Mouse (Mus musculus): ENCODE results near the gene Kctd5. TPM values are rescaled to one million over a fixed set of nuclear protein-coding genes. Genes with fewer than 3 reads are reported as not detected.

The Kctd5 gene
- polyA plus RNA-seq, 1 experiment from 2014 or later: 73.4 TPM

- Histone ChIP-seq H3K27me3 (replicated peaks) (no peaks in the 10 kb centered on the region; the same call in 1 of the 2 replicates), H3K4me2 (no peak overlapping the region), H3K9me3 (no peaks in the 10 kb centered on the region), H3K36me3 (replicated peaks) (no peaks in the 10 kb centered on the region), H3K27ac (no peak overlapping the region), H3K4me1 (no peaks in the 10 kb centered on the region), H3K9ac (no peak overlapping the region), H3K4me3 (no peak overlapping the region)
- WGBS: 93% methylated on average over 14 of the region's 14 CpGs
- no peak for ATAC-seq (replicated peaks)
These were observed 69.1 kb downstream of the Kctd5 start for GRCm38 (mm10) chr17:24004071-24004665.

GRCm38 (mm10) chr17:24000404-24000803 lies 72.9 kb downstream of the Kctd5 start:
- no peak for ATAC-seq (replicated peaks)
- Histone ChIP-seq H3K4me3 (no peak overlapping the region), H3K9me3 (no peaks in the 10 kb centered on the region), H3K4me2 (no peak overlapping the region), H3K27me3 (replicated peaks) (no peaks in the 10 kb centered on the region), H3K4me1 (no peaks in the 10 kb centered on the region), H3K36me3 (replicated peaks) (no peaks in the 10 kb centered on the region), H3K27ac (no peak overlapping the region), H3K9ac (no peak overlapping the region)
- 83% methylated on average over 5 of the region's 5 CpGs for WGBS

GRCm38 (mm10) chr17:23998383-23998782 lies 74.9 kb downstream of the Kctd5 start:
- no peak overlapping the region for H3K4me3 ChIP-seq
- H3K9ac ChIP-seq: no peak overlapping the region
- H3K9me3 ChIP-seq: no peaks in the 10 kb centered on the region
- no peak overlapping the region for H3K4me2 ChIP-seq
- no peaks in the 10 kb centered on the region for H3K27me3 ChIP-seq (replicated peaks)
- no peak overlapping the region for H3K27ac ChIP-seq
- WGBS: 82% methylated on average over 6 of the region's 6 CpGs
- H3K36me3 ChIP-seq (replicated peaks): no peaks in the 10 kb centered on the region
- H3K4me1 ChIP-seq: peaks cover 7% of the 10 kb centered on the region; the same call in 1 of the 2 replicates
- ATAC-seq (replicated peaks): no peak

GRCm38 (mm10) chr17:23997901-23998300 lies 75.4 kb downstream of the Kctd5 start, which contains the start of gene Prss22:
TSS of gene Prss22 (minus strand) at chr17:23998100.
- no peak for ATAC-seq (replicated peaks)
- no peaks in the 10 kb centered on the region for H3K9me3 ChIP-seq
- 79% methylated on average over 2 of the region's 2 CpGs for WGBS

More at GRCm38 (mm10) chr17:23997901-23998300, 75.4 kb downstream of the Kctd5 start, which contains the start of gene Prss22:
- Histone ChIP-seq H3K4me1 (peaks cover 11% of the 10 kb centered on the region), H3K27ac (no peak within 1 kb of the TSS), H3K9ac (no peak within 1 kb of the TSS), H3K4me2 (no peak within 1 kb of the TSS), H3K27me3 (replicated peaks) (no peaks in the 10 kb centered on the region), H3K4me3 (no peak within 1 kb of the TSS), H3K36me3 (replicated peaks) (no peaks in the 10 kb centered on the region)

Small RNA genes within 50 kb of the gene (microRNA-seq; reads per million reads assigned to microRNA genes)
- gene Gm27700: not detected

Other genes starting within 250 kb of the Kctd5 start
- gene Elob, start 244.3 kb downstream of the Kctd5 start, polyA plus RNA-seq (2015; fragmentation: Nextera tagmentation; extraction: Ambion mirVana): 1,171 and 1,223 TPM in 2 replicates
- 0.15 and 0.22 TPM in 2 replicates for gene Prss33, start 237.4 kb downstream of the Kctd5 start, polyA plus RNA-seq (2015; fragmentation: Nextera tagmentation; extraction: Ambion mirVana)
- gene Prss32, start 229.6 kb downstream of the Kctd5 start, polyA plus RNA-seq (2015; fragmentation: Nextera tagmentation; extraction: Ambion mirVana): not detected in 2 replicates
- 1.4 and 1.6 TPM in 2 replicates for gene Prss41, start 229.3 kb downstream of the Kctd5 start, polyA plus RNA-seq (2015; fragmentation: Nextera tagmentation; extraction: Ambion mirVana)
- not detected in 2 replicates for gene Prss21, start 205.4 kb downstream of the Kctd5 start, polyA plus RNA-seq (2015; fragmentation: Nextera tagmentation; extraction: Ambion mirVana)
- gene Dcpp1, start 192.6 kb downstream of the Kctd5 start, polyA plus RNA-seq (2015; fragmentation: Nextera tagmentation; extraction: Ambion mirVana): not detected in 2 replicates
- gene Dcpp2, start 192.6 kb downstream of the Kctd5 start, polyA plus RNA-seq (2015; fragmentation: Nextera tagmentation; extraction: Ambion mirVana): not detected in 2 replicates
- gene Dcpp3, start 156.0 kb downstream of the Kctd5 start, polyA plus RNA-seq (2015; fragmentation: Nextera tagmentation; extraction: Ambion mirVana): not detected in 2 replicates
- not detected in 2 replicates for gene Sbp, start 131.8 kb downstream of the Kctd5 start, polyA plus RNA-seq (2015; fragmentation: Nextera tagmentation; extraction: Ambion mirVana)
- gene Sbpl, start 118.2 kb downstream of the Kctd5 start, polyA plus RNA-seq (2015; fragmentation: Nextera tagmentation; extraction: Ambion mirVana): not detected in 2 replicates
- gene Prss30, start 92.9 kb downstream of the Kctd5 start, polyA plus RNA-seq (2015; fragmentation: Nextera tagmentation; extraction: Ambion mirVana): not detected in 2 replicates
- gene Prss22, start 75.4 kb downstream of the Kctd5 start, polyA plus RNA-seq (2015; fragmentation: Nextera tagmentation; extraction: Ambion mirVana): not detected in 2 replicates
- gene Prss27, start 35.3 kb downstream of the Kctd5 start, polyA plus RNA-seq (2015; fragmentation: Nextera tagmentation; extraction: Ambion mirVana): 0.36 and 0.44 TPM in 2 replicates
- 69.8 and 75.5 TPM in 2 replicates for gene Pdpk1, start 77.4 kb upstream of the Kctd5 start, polyA plus RNA-seq (2015; fragmentation: Nextera tagmentation; extraction: Ambion mirVana)
- gene Amdhd2, start 90.3 kb upstream of the Kctd5 start, polyA plus RNA-seq (2015; fragmentation: Nextera tagmentation; extraction: Ambion mirVana): 32.1 and 39.6 TPM in 2 replicates
- 1,357 and 1,392 TPM in 2 replicates for gene Atp6v0c, start 96.2 kb upstream of the Kctd5 start, polyA plus RNA-seq (2015; fragmentation: Nextera tagmentation; extraction: Ambion mirVana)
- 28.7 and 30.7 TPM in 2 replicates for gene Tbc1d24, start 132.1 kb upstream of the Kctd5 start, polyA plus RNA-seq (2015; fragmentation: Nextera tagmentation; extraction: Ambion mirVana)
- gene Ntn3, start 136.0 kb upstream of the Kctd5 start, polyA plus RNA-seq (2015; fragmentation: Nextera tagmentation; extraction: Ambion mirVana): 5.1 and 5.4 TPM in 2 replicates
- 12.1 and 12.5 TPM in 2 replicates for gene Tedc2, start 147.4 kb upstream of the Kctd5 start, polyA plus RNA-seq (2015; fragmentation: Nextera tagmentation; extraction: Ambion mirVana)
- gene Ccnf, start 178.0 kb upstream of the Kctd5 start, polyA plus RNA-seq (2015; fragmentation: Nextera tagmentation; extraction: Ambion mirVana): 13.9 and 15.1 TPM in 2 replicates

Data from midbrain, embryonic 15.5 days (tissue).